Mouse (Mus musculus): ENCODE measurements around the gene Gpx7. TPM values are rescaled to one million over a fixed set of nuclear protein-coding genes. Genes with fewer than 3 reads are reported as not detected.

Gene Gpx7
- polyA plus RNA-seq, 1 experiment from 2014 or later: 40.1 TPM

GRCm38 (mm10) chr4:108387106-108387505 lies 19.7 kb downstream of the Gpx7 start:
- peak; percentile 58 for DNase-seq (ENCODE audit: low spot score)
- Histone ChIP-seq H3K27me3 (replicated peaks; ENCODE audit: low read depth, poor library complexity, severe bottlenecking) (peaks cover 30% of the 10 kb centered on the region), H3K27ac (replicated peaks) (peak overlapping the region; percentile 92), H3K4me1 (peaks cover 44% of the 10 kb centered on the region), H3K9me3 (no peaks in the 10 kb centered on the region), H3K4me3 (peak overlapping the region; percentile 47), H3K36me3 (replicated peaks) (no peaks in the 10 kb centered on the region)
- WGBS: 35% methylated on average over 4 of the region's 4 CpGs

DNA sequence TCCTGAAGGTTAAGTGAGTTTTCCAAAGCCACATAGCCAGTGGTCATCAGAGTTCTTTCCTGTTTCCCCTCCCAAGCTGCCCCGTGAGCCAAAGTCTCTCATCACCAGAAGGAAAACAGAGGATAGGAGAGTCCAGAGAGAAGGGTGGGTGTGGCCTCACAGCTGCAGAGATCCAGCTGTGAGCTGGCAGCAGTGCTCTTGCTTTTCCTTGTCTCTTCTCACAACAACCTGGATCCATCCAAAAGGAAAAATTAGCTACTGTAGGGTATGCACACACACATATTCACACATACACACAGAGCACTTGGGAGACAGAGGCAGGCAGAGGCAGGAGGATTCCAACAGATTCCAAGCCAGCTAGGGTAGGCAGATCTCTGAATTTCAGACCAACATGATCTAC lies 20.7 kb downstream of the Gpx7 start:
- Histone ChIP-seq H3K27ac (replicated peaks) (no peak overlapping the region), H3K36me3 (replicated peaks) (no peaks in the 10 kb centered on the region), H3K4me1 (peaks cover 44% of the 10 kb centered on the region), H3K9me3 (no peaks in the 10 kb centered on the region), H3K27me3 (replicated peaks; ENCODE audit: low read depth, poor library complexity, severe bottlenecking) (peaks cover 39% of the 10 kb centered on the region), H3K4me3 (no peak overlapping the region)
- WGBS: 23% methylated on average over 1 of the region's 1 CpGs
- no peak for DNase-seq (ENCODE audit: low spot score)

GRCm38 (mm10) chr4:108383183-108383714 lies 23.5 kb downstream of the Gpx7 start, which contains the start of gene Shisal2a:
Shisal2a (minus strand) TSS chr4:108383349.
- Histone ChIP-seq H3K4me1 (peaks cover 54% of the 10 kb centered on the region), H3K4me3 (peak within 1 kb of the TSS; percentile 63), H3K36me3 (replicated peaks) (no peaks in the 10 kb centered on the region), H3K27me3 (replicated peaks; ENCODE audit: low read depth, poor library complexity, severe bottlenecking) (peaks cover 39% of the 10 kb centered on the region), H3K9me3 (no peaks in the 10 kb centered on the region), H3K27ac (replicated peaks) (peak within 1 kb of the TSS; percentile 87)
- DNase-seq (ENCODE audit: low spot score): peak; percentile 66
- 2% methylated on average over 55 of the region's 55 CpGs for WGBS

DNA sequence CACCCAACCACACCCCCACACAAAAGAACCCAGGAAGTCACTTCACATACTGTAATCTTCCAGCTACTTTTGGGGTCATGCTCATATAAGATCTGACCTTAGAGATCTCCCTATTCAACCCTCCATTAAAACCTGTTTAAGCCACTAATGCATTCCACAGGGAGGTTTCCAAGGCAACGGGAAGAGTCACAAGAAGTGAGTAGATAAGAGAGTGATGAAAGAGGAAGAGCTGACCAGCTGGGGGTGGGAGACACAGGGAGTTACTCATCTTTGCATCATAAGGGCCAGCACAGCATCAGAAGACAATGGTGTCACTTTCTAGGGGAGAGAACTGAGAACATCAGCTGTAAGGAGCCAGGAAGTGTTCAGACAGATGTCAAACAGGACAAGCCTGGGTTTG lies 26.6 kb downstream of the Gpx7 start:
- DNase-seq (ENCODE audit: low spot score): no peak
- no peak overlapping the region for H3K27ac ChIP-seq (replicated peaks)
- H3K9me3 ChIP-seq: no peaks in the 10 kb centered on the region
- no peak overlapping the region for H3K4me3 ChIP-seq
- H3K4me1 ChIP-seq: peaks cover 40% of the 10 kb centered on the region
- no peaks in the 10 kb centered on the region for H3K36me3 ChIP-seq (replicated peaks)
- 28% methylated on average over 1 of the region's 1 CpGs for WGBS
- peaks cover 39% of the 10 kb centered on the region for H3K27me3 ChIP-seq (replicated peaks; ENCODE audit: low read depth, poor library complexity, severe bottlenecking)

DNA sequence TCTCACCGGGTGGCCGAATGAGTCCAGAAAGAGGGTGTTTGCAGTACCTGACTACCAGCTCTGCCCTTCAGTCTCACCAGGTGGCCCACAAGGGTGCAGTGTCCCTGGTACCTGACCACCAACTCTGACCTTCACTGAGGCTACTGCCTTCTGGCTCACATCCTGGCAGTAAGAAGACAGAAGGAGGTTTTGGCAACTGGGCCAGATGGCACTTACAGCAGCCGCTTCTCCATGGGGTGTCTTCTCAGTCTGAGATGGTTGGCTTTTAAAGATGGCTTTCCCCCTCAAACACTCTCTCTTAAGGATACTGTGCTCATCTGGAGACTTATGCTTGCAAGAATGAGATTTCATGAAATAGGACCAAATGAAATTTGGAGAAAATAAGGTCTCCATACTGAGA lies 27.3 kb downstream of the Gpx7 start:
- Histone ChIP-seq H3K4me3 (no peak overlapping the region), H3K4me1 (peaks cover 40% of the 10 kb centered on the region), H3K36me3 (replicated peaks) (no peaks in the 10 kb centered on the region), H3K27ac (replicated peaks) (peak overlapping the region; percentile 40), H3K9me3 (no peaks in the 10 kb centered on the region), H3K27me3 (replicated peaks; ENCODE audit: low read depth, poor library complexity, severe bottlenecking) (peaks cover 32% of the 10 kb centered on the region)
- no peak for DNase-seq (ENCODE audit: low spot score)
- 87% methylated on average over 3 of the region's 3 CpGs for WGBS

DNA sequence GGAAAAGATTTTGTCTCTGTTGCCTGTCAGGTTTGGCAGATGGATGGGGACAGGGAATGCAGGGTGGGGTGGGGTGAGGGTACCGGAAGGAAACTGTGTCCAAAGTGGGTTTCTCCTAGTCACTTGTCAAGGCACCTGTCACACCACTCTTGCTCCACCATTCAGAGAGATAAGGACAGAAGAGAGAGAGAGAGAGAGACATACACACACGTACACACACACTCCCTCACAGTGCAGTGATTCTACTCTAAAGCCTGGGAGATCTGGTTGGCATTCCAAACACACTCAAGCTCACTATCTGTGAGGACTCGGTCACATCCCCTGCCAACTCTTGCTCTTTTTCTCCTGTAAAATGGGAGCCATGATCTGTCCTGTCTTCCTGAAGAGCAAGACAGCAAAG lies 34.6 kb downstream of the Gpx7 start:
- 82% methylated on average over 3 of the region's 3 CpGs for WGBS
- H3K4me3 ChIP-seq: no peak overlapping the region
- no peaks in the 10 kb centered on the region for H3K27me3 ChIP-seq (replicated peaks; ENCODE audit: low read depth, poor library complexity, severe bottlenecking)
- DNase-seq (ENCODE audit: low spot score): no peak
- H3K9me3 ChIP-seq: no peaks in the 10 kb centered on the region
- peaks cover 22% of the 10 kb centered on the region for H3K4me1 ChIP-seq
- H3K27ac ChIP-seq (replicated peaks): no peak overlapping the region
- H3K36me3 ChIP-seq (replicated peaks): no peaks in the 10 kb centered on the region

GRCm38 (mm10) chr4:108371421-108371820 lies 35.3 kb downstream of the Gpx7 start:
- WGBS: 91% methylated on average over 3 of the region's 3 CpGs
- Histone ChIP-seq H3K9me3 (no peaks in the 10 kb centered on the region), H3K36me3 (replicated peaks) (no peaks in the 10 kb centered on the region), H3K4me3 (no peak overlapping the region), H3K27me3 (replicated peaks; ENCODE audit: low read depth, poor library complexity, severe bottlenecking) (no peaks in the 10 kb centered on the region), H3K4me1 (peaks cover 22% of the 10 kb centered on the region), H3K27ac (replicated peaks) (no peak overlapping the region)
- no peak for DNase-seq (ENCODE audit: low spot score)

DNA sequence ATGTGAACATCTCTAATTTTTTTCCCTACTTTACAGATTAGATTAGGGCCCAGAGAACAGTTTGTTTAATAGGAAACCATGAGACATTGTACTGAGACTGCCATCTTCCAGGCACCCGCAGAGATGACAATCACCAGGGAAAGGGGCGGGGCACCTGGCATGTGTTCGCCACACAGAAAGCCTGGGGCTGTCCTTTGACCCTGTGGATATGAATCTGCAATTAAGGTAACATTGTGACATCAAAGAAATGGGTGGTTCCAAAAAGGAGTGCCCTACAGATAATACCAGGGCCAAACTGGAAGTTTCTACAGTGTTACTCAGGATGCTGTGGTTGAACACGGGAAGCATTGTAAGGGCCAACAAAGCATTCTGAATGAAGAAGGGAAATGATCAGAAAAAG lies 36.4 kb downstream of the Gpx7 start:
- H3K36me3 ChIP-seq (replicated peaks): no peaks in the 10 kb centered on the region
- 69% methylated on average over 4 of the region's 4 CpGs for WGBS
- H3K4me3 ChIP-seq: no peak overlapping the region
- H3K9me3 ChIP-seq: no peaks in the 10 kb centered on the region
- H3K27ac ChIP-seq (replicated peaks): no peak overlapping the region
- no peak for DNase-seq (ENCODE audit: low spot score)
- peaks cover 19% of the 10 kb centered on the region for H3K4me1 ChIP-seq
- no peaks in the 10 kb centered on the region for H3K27me3 ChIP-seq (replicated peaks; ENCODE audit: low read depth, poor library complexity, severe bottlenecking)

DNA sequence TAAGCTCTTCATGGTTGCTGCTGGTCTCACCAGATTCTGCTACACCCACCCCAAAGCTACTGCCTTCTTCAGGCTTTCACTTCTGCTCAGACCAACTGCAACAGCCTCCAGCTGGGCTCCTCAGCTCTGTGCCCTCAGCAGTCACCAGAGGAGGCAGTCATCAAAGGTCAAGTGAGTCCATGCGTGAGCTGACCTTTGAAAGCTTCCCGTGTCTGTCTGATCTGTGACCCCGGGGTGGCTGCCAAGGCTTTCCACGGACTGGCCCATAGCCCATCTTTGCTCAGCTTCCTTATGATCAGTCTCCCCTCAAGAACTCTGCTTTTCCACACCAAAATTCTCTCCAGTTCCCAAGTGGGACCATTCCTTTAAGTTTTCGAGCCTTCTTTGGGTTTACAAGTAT lies 37.5 kb downstream of the Gpx7 start:
- Histone ChIP-seq H3K27ac (replicated peaks) (peak overlapping the region; percentile 69), H3K4me3 (no peak overlapping the region), H3K36me3 (replicated peaks) (no peaks in the 10 kb centered on the region), H3K27me3 (replicated peaks; ENCODE audit: low read depth, poor library complexity, severe bottlenecking) (no peaks in the 10 kb centered on the region), H3K9me3 (no peaks in the 10 kb centered on the region), H3K4me1 (peaks cover 27% of the 10 kb centered on the region)
- 28% methylated on average over 5 of the region's 5 CpGs for whole genome bisulfite sequencing
- no peak for DNase-seq (ENCODE audit: low spot score)

DNA sequence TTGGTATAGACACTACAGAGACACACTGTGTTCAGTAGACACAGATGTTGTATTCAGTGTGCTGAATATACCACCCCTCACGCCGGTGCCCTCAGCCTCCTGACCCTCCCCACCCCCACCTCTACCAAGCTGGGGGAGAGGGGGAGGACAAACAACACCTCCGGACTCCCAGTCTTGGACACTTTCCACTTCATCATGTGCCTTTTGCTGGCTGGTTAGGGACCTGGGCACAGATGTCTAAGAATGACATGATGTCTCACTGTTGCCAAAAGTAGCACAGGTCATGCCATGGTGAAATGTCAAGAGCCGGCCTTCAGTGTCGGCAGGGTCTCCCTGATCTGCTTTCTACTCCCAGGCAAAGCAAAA lies 42.7 kb downstream of the Gpx7 start:
- H3K4me1 ChIP-seq: peaks cover 70% of the 10 kb centered on the region
- no peaks in the 10 kb centered on the region for H3K36me3 ChIP-seq (replicated peaks)
- peak overlapping the region; percentile 28 for H3K4me3 ChIP-seq
- H3K9me3 ChIP-seq: no peaks in the 10 kb centered on the region
- 9% methylated on average over 5 of the region's 5 CpGs for WGBS
- no peaks in the 10 kb centered on the region for H3K27me3 ChIP-seq (replicated peaks; ENCODE audit: low read depth, poor library complexity, severe bottlenecking)
- DNase-seq (ENCODE audit: low spot score): no peak
- H3K27ac ChIP-seq (replicated peaks): peak overlapping the region; percentile 94

- peak overlapping the region; percentile 37 for H3K4me3 ChIP-seq
- no peaks in the 10 kb centered on the region for H3K27me3 ChIP-seq (replicated peaks; ENCODE audit: low read depth, poor library complexity, severe bottlenecking)
- peak overlapping the region; percentile 94 for H3K27ac ChIP-seq (replicated peaks)
- no peaks in the 10 kb centered on the region for H3K36me3 ChIP-seq (replicated peaks)
- peak; percentile 80 for DNase-seq (ENCODE audit: low spot score)
- H3K9me3 ChIP-seq: no peaks in the 10 kb centered on the region
- H3K4me1 ChIP-seq: peaks cover 70% of the 10 kb centered on the region
- 7% methylated on average over 7 of the region's 7 CpGs for WGBS
These were observed 43.2 kb downstream of the Gpx7 start for GRCm38 (mm10) chr4:108363355-108364110.

- WGBS: 2% methylated on average over 18 of the region's 18 CpGs
- H3K36me3 ChIP-seq (replicated peaks): no peaks in the 10 kb centered on the region
- H3K4me1 ChIP-seq: peaks cover 73% of the 10 kb centered on the region
- peak overlapping the region; percentile 94 for H3K27ac ChIP-seq (replicated peaks)
- no peaks in the 10 kb centered on the region for H3K9me3 ChIP-seq
- H3K4me3 ChIP-seq: peak overlapping the region; percentile 37
- H3K27me3 ChIP-seq (replicated peaks; ENCODE audit: low read depth, poor library complexity, severe bottlenecking): no peaks in the 10 kb centered on the region
- peak; percentile 92 for DNase-seq (ENCODE audit: low spot score)
These were observed 44.2 kb downstream of the Gpx7 start for GRCm38 (mm10) chr4:108362321-108363261.
